Mouse (Mus musculus): ENCODE results near the gene Gm20532. TPM values are rescaled to one million over a fixed set of nuclear protein-coding genes. Genes with fewer than 3 reads are reported as not detected.
A peak's percentile ranks its signal among the peaks of the same experiment; 100 is the strongest.

Gene Gm20532
- polyA plus RNA-seq, 1 experiment from 2014 or later = not detected

- no peak for ATAC-seq (ENCODE audit: low FRiP score)
- Histone ChIP-seq H3K36me3 (no peaks in the 10 kb centered on the region), H3K4me3 (no peak overlapping the region), H3K4me2 (replicated peaks) (no peak overlapping the region), H3K27ac (no peak overlapping the region), H3K27me3 (no peaks in the 10 kb centered on the region; the same call in 1 of the 2 replicates), H3K4me1 (peaks cover 16% of the 10 kb centered on the region), H3K9ac (no peak overlapping the region), H3K9me3 (replicated peaks) (no peaks in the 10 kb centered on the region)
- WGBS = 97% methylated on average over 2 of the region's 2 CpGs
These were observed 34.4 kb upstream of the Gm20532 start for GRCm38 (mm10) chr2:26552066-26552465.

GRCm38 (mm10) chr2:26553904-26554303 lies 32.5 kb upstream of the Gm20532 start:
- Histone ChIP-seq H3K27ac (no peak overlapping the region), H3K27me3 (no peaks in the 10 kb centered on the region)
- 88% methylated on average over 9 of the region's 9 CpGs for WGBS

GRCm38 (mm10) chr2:26555076-26555475 lies 31.4 kb upstream of the Gm20532 start:
- H3K36me3 ChIP-seq = no peaks in the 10 kb centered on the region
- H3K27me3 ChIP-seq = no peaks in the 10 kb centered on the region
- H3K4me1 ChIP-seq = no peaks in the 10 kb centered on the region
- no peaks in the 10 kb centered on the region for H3K9me3 ChIP-seq (replicated peaks)
- no peak overlapping the region for H3K4me2 ChIP-seq (replicated peaks)
- 84% methylated on average over 4 of the region's 4 CpGs for WGBS
- H3K9ac ChIP-seq = no peak overlapping the region
- no peak overlapping the region for H3K4me3 ChIP-seq
- H3K27ac ChIP-seq = no peak overlapping the region
- no peak for ATAC-seq (ENCODE audit: low FRiP score)

More at GRCm38 (mm10) chr2:26553904-26554303, 32.5 kb upstream of the Gm20532 start:
- Histone ChIP-seq H3K9me3 (replicated peaks) (no peaks in the 10 kb centered on the region), H3K4me2 (replicated peaks) (no peak overlapping the region), H3K4me1 (peaks cover 4% of the 10 kb centered on the region; the same call in 1 of the 2 replicates), H3K9ac (no peak overlapping the region), H3K4me3 (no peak overlapping the region), H3K36me3 (no peaks in the 10 kb centered on the region)
- ATAC-seq (ENCODE audit: low FRiP score) = no peak

GRCm38 (mm10) chr2:26556535-26556993 lies 29.9 kb upstream of the Gm20532 start:
- Histone ChIP-seq H3K36me3 (no peaks in the 10 kb centered on the region), H3K27ac (no peak overlapping the region), H3K9ac (no peak overlapping the region), H3K4me1 (peaks cover 12% of the 10 kb centered on the region), H3K4me2 (replicated peaks) (no peak overlapping the region), H3K4me3 (no peak overlapping the region), H3K9me3 (replicated peaks) (no peaks in the 10 kb centered on the region), H3K27me3 (no peaks in the 10 kb centered on the region)
- whole genome bisulfite sequencing = 67% methylated on average over 4 of the region's 4 CpGs
- no peak for ATAC-seq (ENCODE audit: low FRiP score)

- WGBS = 75% methylated on average over 5 of the region's 5 CpGs
These were observed 25.9 kb upstream of the Gm20532 start for GRCm38 (mm10) chr2:26560506-26560905.

GRCm38 (mm10) chr2:26561351-26562016 lies 25.0 kb upstream of the Gm20532 start:
- Histone ChIP-seq H3K27ac (no peak overlapping the region), H3K27me3 (no peaks in the 10 kb centered on the region), H3K4me2 (replicated peaks) (no peak overlapping the region), H3K36me3 (no peaks in the 10 kb centered on the region), H3K9me3 (replicated peaks) (no peaks in the 10 kb centered on the region), H3K4me1 (peaks cover 18% of the 10 kb centered on the region), H3K4me3 (no peak overlapping the region), H3K9ac (no peak overlapping the region)
- peak; percentile 68 for ATAC-seq (ENCODE audit: low FRiP score)
- WGBS = 40% methylated on average over 6 of the region's 6 CpGs

More at GRCm38 (mm10) chr2:26560506-26560905, 25.9 kb upstream of the Gm20532 start:
- Histone ChIP-seq H3K27me3 (no peaks in the 10 kb centered on the region), H3K27ac (no peak overlapping the region), H3K9me3 (replicated peaks) (no peaks in the 10 kb centered on the region), H3K36me3 (no peaks in the 10 kb centered on the region), H3K4me2 (replicated peaks) (no peak overlapping the region), H3K4me1 (peaks cover 15% of the 10 kb centered on the region), H3K9ac (no peak overlapping the region; the same call in 1 of the 2 replicates), H3K4me3 (no peak overlapping the region)
- no peak for ATAC-seq (ENCODE audit: low FRiP score)

GRCm38 (mm10) chr2:26566221-26566620 lies 20.2 kb upstream of the Gm20532 start:
- peak; percentile 59 for ATAC-seq (ENCODE audit: low FRiP score)
- Histone ChIP-seq H3K4me2 (replicated peaks) (no peak overlapping the region), H3K27ac (no peak overlapping the region), H3K9ac (no peak overlapping the region), H3K36me3 (no peaks in the 10 kb centered on the region), H3K4me3 (no peak overlapping the region), H3K9me3 (replicated peaks) (no peaks in the 10 kb centered on the region), H3K27me3 (no peaks in the 10 kb centered on the region), H3K4me1 (peaks cover 8% of the 10 kb centered on the region)
- WGBS = 18% methylated on average over 4 of the region's 4 CpGs

GRCm38 (mm10) chr2:26570034-26570433 lies 16.4 kb upstream of the Gm20532 start:
- H3K27me3 ChIP-seq = no peaks in the 10 kb centered on the region
- H3K27ac ChIP-seq = no peak overlapping the region
- 4% methylated on average over 3 of the region's 3 CpGs for WGBS
- no peak overlapping the region for H3K9ac ChIP-seq
- H3K4me1 ChIP-seq = peaks cover 21% of the 10 kb centered on the region
- no peak overlapping the region for H3K4me3 ChIP-seq
- no peaks in the 10 kb centered on the region for H3K36me3 ChIP-seq
- no peak for ATAC-seq (ENCODE audit: low FRiP score)
- no peaks in the 10 kb centered on the region for H3K9me3 ChIP-seq (replicated peaks)
- no peak overlapping the region for H3K4me2 ChIP-seq (replicated peaks)

GRCm38 (mm10) chr2:26571400-26571799 lies 15.0 kb upstream of the Gm20532 start:
- Histone ChIP-seq H3K4me1 (peaks cover 19% of the 10 kb centered on the region), H3K27ac (no peak overlapping the region; the same call in 1 of the 2 replicates), H3K27me3 (no peaks in the 10 kb centered on the region), H3K36me3 (no peaks in the 10 kb centered on the region), H3K4me2 (replicated peaks) (no peak overlapping the region), H3K9ac (no peak overlapping the region), H3K9me3 (replicated peaks) (no peaks in the 10 kb centered on the region), H3K4me3 (no peak overlapping the region)
- no peak for ATAC-seq (ENCODE audit: low FRiP score)
- 73% methylated on average over 9 of the region's 9 CpGs for WGBS

GRCm38 (mm10) chr2:26571826-26572225 lies 14.6 kb upstream of the Gm20532 start:
- Histone ChIP-seq H3K27me3 (no peaks in the 10 kb centered on the region), H3K9me3 (replicated peaks) (no peaks in the 10 kb centered on the region), H3K36me3 (no peaks in the 10 kb centered on the region), H3K4me1 (peaks cover 19% of the 10 kb centered on the region), H3K4me3 (no peak overlapping the region), H3K4me2 (replicated peaks) (no peak overlapping the region), H3K27ac (no peak overlapping the region), H3K9ac (no peak overlapping the region)
- no peak for ATAC-seq (ENCODE audit: low FRiP score)
- 67% methylated on average over 5 of the region's 5 CpGs for WGBS

GRCm38 (mm10) chr2:26573396-26573795 lies 13.0 kb upstream of the Gm20532 start:
- H3K4me3 ChIP-seq = no peak overlapping the region
- H3K9ac ChIP-seq = no peak overlapping the region
- ATAC-seq (ENCODE audit: low FRiP score) = no peak
- no peak overlapping the region for H3K4me2 ChIP-seq (replicated peaks)
- H3K36me3 ChIP-seq = no peaks in the 10 kb centered on the region
- H3K4me1 ChIP-seq = peaks cover 27% of the 10 kb centered on the region
- no peaks in the 10 kb centered on the region for H3K9me3 ChIP-seq (replicated peaks)
- H3K27me3 ChIP-seq = no peaks in the 10 kb centered on the region
- H3K27ac ChIP-seq = no peak overlapping the region
- 63% methylated on average over 12 of the region's 12 CpGs for WGBS

- WGBS = 28% methylated on average over 5 of the region's 5 CpGs
- Histone ChIP-seq H3K9me3 (replicated peaks) (no peaks in the 10 kb centered on the region), H3K27ac (no peak overlapping the region), H3K27me3 (no peaks in the 10 kb centered on the region), H3K4me3 (no peak overlapping the region), H3K4me2 (replicated peaks) (no peak overlapping the region), H3K9ac (no peak overlapping the region), H3K36me3 (no peaks in the 10 kb centered on the region), H3K4me1 (peaks cover 29% of the 10 kb centered on the region)
- ATAC-seq (ENCODE audit: low FRiP score) = no peak
These were observed 12.6 kb upstream of the Gm20532 start for GRCm38 (mm10) chr2:26573807-26574206.

GRCm38 (mm10) chr2:26574862-26575261 lies 11.6 kb upstream of the Gm20532 start:
- Histone ChIP-seq H3K36me3 (no peaks in the 10 kb centered on the region), H3K4me2 (replicated peaks) (no peak overlapping the region), H3K4me3 (no peak overlapping the region), H3K27ac (no peak overlapping the region), H3K27me3 (no peaks in the 10 kb centered on the region), H3K4me1 (peaks cover 29% of the 10 kb centered on the region), H3K9ac (no peak overlapping the region), H3K9me3 (replicated peaks) (no peaks in the 10 kb centered on the region)
- ATAC-seq (ENCODE audit: low FRiP score) = no peak
- 22% methylated on average over 5 of the region's 5 CpGs for WGBS

Measured in hindbrain, embryonic 12.5 days (tissue).